Mouse (Mus musculus) liver, postnatal 0 days (tissue): Measurements from ENCODE around the gene Arl9.

Source experiments
- CTCF ChIP-seq: sonication (generic); IDR thresholded peaks from 2 replicates; pipeline ENCODE4 v1.5.1; 2016; ENCODE audit warnings: antibody characterized with exemption, low read depth
- EP300 ChIP-seq: IDR thresholded peaks from 2 replicates; pipeline ENCODE4 v1.6.1; 2016; ENCODE audit warnings: antibody characterized with exemption, low read depth, mild to moderate bottlenecking

DNA sequence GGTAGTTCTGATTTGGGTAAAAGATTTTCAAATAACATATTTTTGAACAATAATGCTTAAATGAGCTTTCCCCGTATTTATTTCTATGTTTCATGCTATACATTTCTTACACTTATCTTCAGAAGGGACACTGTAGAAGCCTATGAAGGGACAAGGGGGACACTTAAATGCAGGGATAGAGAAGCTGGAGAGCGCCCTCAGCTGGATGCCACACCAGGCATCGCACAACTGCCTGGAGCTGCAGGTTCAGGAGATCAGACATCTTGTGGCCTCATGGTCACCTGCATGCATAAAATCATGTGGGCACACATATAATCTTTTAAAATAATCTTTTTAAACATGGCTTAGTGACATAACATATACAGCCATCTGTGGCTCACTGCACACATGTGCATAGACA, 39.2 kb upstream of the Arl9 start:
- TF ChIP-seq CTCF (peak; percentile 41), EP300 (no peak)
